Mouse (Mus musculus): ENCODE results near the gene Fbxw4. TPM values are rescaled to one million over a fixed set of nuclear protein-coding genes. Genes with fewer than 3 reads are reported as not detected.

Fbxw4 gene
- total RNA-seq, 2 experiments from 2014 or later: 6.0 to 8.5 TPM

DNA sequence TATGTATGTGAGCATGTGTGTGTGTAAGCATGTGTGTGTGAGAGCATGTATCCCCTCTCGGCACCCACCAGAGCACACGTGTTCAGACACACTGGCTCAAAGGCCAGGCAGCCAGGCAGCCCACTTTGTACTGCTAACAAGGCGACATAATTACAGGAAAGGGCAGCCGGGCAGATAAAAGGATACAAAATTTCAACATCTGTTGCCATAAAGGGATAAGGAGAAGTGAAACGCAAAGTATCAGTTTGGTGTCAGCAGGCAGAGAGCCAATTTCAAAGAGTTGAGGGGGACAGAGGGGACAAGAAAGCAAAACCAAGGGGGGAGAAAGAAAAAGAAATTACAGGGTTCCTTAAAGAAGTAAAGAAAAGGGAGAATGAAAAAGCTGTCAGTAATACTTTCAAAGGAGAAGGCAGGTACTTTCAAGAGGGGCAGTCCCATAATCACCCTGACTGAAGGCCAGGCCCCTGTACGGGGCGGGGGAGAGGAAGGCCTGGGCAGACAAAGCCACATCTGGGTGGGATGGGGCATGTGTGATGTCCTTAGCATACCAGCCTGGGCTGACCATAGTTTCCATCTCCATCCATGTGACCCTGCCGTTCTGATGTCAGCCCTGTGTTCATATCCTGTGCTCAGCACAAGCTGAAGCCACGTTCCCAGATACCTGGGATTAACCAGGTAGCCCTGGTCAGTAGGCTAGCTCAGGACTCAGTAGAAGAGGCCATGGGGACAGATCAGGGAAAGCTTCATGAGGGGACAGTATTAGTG is 75.1 kb downstream of the Fbxw4 start:
- ATAC-seq (replicated peaks; ENCODE audit: low FRiP score, poor library complexity, severe bottlenecking): no peak

DNA sequence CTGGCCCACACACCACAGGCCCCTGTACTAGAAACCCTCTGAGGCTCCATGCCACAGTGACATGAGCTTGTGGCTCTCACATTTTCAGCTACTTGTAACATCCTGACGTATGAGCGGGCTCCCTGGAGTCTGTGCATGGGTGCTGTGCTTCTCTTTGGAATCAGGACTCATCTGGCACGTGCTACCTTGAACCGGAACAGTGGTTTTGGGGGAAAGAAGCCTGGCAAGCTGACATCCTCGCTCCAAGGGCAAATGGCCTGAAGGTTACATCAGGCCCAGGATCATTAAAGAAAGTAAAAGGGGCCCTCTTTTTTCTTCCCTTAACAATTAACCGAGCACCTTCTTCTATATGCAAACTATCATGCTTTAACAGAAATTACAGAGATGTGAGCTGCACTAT is 77.0 kb downstream of the Fbxw4 start:
- ATAC-seq (replicated peaks; ENCODE audit: low FRiP score, poor library complexity, severe bottlenecking): no peak

DNA sequence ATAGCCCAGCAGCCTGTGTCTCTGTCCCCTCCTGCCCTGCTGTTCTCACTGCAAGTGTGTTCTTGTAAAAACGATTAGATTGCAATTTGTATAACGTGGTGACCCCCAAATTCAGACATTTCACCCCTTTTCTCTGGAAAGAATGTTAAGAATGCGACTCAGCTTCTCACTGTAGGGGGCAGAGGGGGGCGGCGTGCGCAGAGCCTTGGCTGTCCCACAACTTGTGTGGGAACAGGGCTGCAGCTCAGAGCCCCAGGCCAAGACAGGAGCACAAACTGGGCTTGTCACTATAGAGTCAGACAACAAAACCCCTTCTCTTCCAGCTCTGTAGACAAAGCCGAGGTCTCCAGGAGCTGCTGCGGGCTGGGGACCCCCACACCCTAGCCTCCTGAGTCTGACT is 78.0 kb downstream of the Fbxw4 start:
- ATAC-seq (replicated peaks; ENCODE audit: low FRiP score, poor library complexity, severe bottlenecking): no peak

- ATAC-seq (replicated peaks; ENCODE audit: low FRiP score, poor library complexity, severe bottlenecking): peak; percentile 79
These were observed 78.9 kb downstream of the Fbxw4 start for GRCm38 (mm10) chr19:45581257-45581656.

- no peak for ATAC-seq (replicated peaks; ENCODE audit: low FRiP score, poor library complexity, severe bottlenecking)
These were observed 79.9 kb downstream of the Fbxw4 start for GRCm38 (mm10) chr19:45580235-45580634.

GRCm38 (mm10) chr19:45579416-45579815 is 80.7 kb downstream of the Fbxw4 start:
- ATAC-seq (replicated peaks; ENCODE audit: low FRiP score, poor library complexity, severe bottlenecking): no peak

- ATAC-seq (replicated peaks; ENCODE audit: low FRiP score, poor library complexity, severe bottlenecking): no peak
These were observed 81.1 kb downstream of the Fbxw4 start for GRCm38 (mm10) chr19:45578976-45579375.

DNA sequence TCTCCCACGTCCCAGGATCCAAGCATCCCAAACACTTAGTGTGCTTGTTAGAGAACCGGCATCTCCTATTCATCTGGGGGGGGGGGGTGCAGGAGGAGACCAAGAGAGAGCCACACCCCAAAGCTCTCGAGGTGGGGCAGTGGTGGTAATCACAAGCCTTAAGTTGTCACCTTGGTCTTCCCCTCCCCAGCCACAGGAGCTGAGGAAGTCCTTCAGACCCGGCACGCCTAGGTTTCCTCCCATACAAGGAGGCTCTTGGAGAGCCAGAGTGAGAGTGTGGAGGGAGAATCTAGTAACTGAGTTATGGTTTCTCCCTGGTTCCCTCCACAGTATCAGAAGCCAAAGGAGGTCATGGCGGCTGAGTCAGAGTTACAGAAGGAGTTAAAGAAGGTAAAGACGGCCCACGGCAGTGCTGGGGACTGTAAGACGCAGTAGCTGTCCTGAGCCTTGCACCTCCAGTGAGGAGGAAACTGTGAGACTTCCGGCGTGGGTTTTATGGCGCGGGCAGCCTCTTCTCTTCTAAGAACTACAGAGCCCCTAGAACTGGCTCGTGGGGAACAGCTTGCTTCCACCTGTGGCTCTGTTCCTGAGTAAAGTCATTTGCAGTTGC is 82.9 kb downstream of the Fbxw4 start:
- no peak for ATAC-seq (replicated peaks; ENCODE audit: low FRiP score, poor library complexity, severe bottlenecking)

DNA sequence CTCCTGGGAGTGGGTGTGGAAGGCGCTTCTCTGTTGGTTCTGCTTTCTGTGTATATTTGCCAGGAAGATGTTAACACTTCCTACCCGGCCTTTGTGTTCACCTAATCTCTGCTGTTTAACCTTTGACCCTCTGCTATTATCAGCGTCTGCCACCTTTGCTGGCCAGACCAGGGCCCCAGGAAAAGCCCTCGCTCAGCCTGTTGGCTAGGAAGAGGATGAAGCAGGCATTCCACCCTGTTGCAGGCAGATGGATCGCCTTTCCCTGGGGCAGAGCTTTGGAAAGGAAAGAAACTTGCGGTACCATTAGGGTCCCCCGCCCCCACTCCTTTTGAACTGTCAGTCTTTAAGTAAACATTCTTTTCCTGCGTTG is 84.5 kb downstream of the Fbxw4 start:
- no peak for ATAC-seq (replicated peaks; ENCODE audit: low FRiP score, poor library complexity, severe bottlenecking)

DNA sequence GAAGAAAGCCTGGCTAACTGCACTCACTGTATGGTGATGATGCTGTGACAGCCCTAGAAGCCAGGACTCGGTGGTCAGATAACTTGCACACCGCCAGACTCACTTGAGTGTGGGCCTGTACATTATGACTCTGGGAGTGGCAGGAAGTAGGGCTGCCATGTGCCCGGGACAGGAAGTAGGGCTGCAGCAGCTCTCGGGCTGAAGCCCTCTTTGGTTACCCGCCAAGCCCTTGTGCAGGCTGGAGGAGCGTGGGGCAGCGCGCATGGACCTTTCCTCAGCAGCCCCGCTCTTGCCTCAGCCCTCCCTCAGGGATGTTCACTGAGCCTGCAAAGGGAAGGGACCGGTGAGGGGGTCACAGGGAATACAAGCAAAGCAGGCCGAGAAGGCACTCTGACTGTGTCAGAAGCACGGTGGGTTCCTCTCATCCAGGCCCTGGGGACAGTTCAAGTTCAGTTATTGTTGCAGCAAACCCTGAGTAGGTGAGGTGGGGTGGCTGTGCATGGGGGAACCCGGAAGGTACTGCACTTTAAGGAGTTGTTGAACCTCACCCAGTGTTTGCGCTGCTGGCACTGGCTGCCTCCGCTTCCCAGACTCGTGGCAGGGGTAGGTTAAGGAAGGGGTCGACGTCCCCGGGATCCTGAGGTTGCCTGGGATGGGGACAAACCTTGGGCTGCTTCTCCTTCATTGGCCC is 85.0 kb downstream of the Fbxw4 start:
- ATAC-seq (replicated peaks; ENCODE audit: low FRiP score, poor library complexity, severe bottlenecking): no peak

- no peak for ATAC-seq (replicated peaks; ENCODE audit: low FRiP score, poor library complexity, severe bottlenecking)
These were observed 85.7 kb downstream of the Fbxw4 start for GRCm38 (mm10) chr19:45574339-45574898.

DNA sequence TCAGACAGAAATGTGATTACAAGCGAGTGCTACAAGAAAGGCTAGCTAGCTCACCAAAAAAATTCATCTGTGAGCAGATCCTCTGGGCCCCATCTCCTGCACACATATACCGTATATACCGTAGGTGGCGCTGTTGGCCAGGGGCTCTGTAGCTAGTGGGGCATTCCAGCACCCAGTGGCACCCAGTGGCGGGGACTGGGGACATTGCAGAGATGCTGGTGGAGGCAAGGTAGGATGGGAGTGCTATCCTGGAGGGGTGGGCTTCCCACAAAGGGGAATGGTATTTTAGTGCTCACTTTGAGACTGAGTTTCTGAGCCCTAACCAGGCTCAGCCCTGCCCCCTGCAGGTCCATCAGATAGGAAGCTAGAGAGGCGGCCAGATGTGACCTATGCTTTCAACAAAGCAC is 86.2 kb downstream of the Fbxw4 start:
- peak; percentile 80 for ATAC-seq (replicated peaks; ENCODE audit: low FRiP score, poor library complexity, severe bottlenecking)

DNA sequence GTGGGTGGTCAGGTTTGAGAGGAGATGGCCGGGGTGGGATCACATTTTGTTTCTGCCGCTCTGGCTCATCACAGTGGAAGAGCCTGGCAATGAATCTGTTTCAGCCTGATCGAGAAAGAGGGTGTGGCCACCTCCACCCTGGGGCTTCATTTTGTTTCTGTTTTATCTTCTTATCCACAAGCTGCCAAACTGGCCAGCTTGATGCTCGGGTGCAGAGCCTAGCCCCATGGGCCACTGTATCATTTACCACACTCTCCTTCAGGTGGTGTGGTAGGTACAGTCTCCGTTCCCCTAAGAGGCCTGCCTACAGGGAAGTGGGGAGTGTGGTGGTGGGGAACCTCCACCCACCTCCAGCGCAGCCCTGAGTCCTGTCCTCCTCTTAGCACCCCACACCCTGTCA is 87.1 kb downstream of the Fbxw4 start:
- no peak for ATAC-seq (replicated peaks; ENCODE audit: low FRiP score, poor library complexity, severe bottlenecking)

DNA sequence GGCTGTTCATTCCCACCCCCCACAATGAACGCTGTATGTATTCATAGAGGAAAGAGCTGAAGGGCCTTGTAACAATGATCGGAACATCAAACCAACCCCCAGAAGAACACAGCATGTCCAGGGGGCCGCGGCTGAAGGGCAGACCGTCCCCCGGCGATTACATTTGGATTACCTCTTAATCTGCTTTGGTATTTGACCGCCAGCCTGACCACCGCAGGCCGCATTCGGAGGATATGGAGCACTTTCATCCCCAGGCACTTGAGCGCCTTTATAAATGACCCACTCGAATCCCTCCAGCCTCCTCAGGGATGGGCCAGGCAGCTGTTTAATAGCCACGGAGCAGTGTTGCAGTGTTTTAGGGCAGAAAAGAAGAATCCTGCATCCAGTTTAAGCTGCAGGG is 92.7 kb downstream of the Fbxw4 start:
- no peak for ATAC-seq (replicated peaks; ENCODE audit: low FRiP score, poor library complexity, severe bottlenecking)

DNA sequence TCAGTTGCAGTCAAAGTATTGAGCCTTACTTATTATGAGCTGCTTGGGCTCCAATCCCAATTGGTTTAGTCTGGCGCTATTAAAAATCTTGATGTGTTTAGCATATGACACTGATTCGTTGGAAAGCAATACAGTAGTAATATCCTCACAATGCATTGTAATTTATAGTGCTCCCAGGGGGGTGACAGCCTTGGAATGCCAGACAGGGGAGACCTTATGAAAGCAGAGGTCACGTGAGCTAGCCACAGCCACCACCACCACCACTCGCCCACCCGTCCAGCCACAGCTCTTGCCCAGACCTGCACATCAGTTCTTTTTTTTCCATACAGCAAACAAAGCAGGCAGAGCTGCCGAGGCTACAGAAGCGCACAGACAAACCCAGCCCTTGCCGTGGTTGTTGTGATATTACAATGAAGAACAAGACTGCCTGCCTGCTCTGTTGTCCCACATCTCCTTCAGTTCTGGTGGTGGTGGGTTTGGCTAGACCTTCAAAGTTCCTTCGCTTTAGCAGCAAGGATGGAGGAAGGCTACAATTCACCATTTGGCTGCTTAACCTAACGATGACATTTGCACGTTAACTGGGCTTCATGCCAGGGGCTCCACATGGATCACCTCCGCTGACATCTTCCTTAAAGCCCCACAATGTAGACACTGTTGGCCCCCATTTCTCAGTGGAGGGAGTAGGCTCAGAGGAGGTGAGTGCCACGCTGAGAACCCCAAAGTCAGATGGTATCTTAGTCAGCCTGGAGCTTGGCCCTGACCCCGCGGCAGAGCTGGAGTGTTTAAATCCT is 94.0 kb downstream of the Fbxw4 start:
- no peak for ATAC-seq (replicated peaks; ENCODE audit: low FRiP score, poor library complexity, severe bottlenecking)

- ATAC-seq (replicated peaks; ENCODE audit: low FRiP score, poor library complexity, severe bottlenecking): peak; percentile 87
These were observed 99.8 kb downstream of the Fbxw4 start, which contains the start of the genes Poll and Gm17018 for GRCm38 (mm10) chr19:45560153-45560890. Poll (minus strand) TSS chr19:45560531. Gm17018 (plus strand) TSS chr19:45560615.

- no peak for ATAC-seq (replicated peaks; ENCODE audit: low FRiP score, poor library complexity, severe bottlenecking)
These were observed 106.0 kb downstream of the Fbxw4 start for GRCm38 (mm10) chr19:45554136-45554535.

GRCm38 (mm10) chr19:45552187-45552586 is 107.9 kb downstream of the Fbxw4 start:
- no peak for ATAC-seq (replicated peaks; ENCODE audit: low FRiP score, poor library complexity, severe bottlenecking)

DNA sequence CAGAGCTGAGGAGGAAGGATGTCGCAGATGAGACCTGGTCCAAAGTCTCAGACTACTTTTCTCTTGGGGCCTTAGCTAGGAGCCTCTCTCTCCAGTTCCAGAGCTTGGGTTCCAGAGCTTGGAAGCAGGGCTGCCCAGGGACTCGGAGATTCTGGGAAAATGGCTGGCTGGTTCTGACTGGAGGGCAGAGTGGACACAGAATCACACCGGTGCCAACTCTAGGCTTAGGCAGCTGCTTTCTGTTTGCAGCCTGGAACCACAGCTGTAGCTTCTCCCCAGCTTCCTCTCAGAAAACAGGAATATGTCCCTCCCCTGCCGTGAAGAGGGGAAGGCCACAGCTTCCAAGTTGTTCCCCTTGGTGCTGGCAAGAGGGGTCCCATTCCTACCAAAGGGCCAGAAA is 110.2 kb downstream of the Fbxw4 start:
- ATAC-seq (replicated peaks; ENCODE audit: low FRiP score, poor library complexity, severe bottlenecking): no peak

Data from erythroblast, adult 5-6 weeks (primary cell).